Mouse (Mus musculus): ENCODE measurements around the gene H2-Aa.
A peak's percentile ranks its signal among the peaks of the same experiment; 100 is the strongest.

Gene H2-Aa

DNA sequence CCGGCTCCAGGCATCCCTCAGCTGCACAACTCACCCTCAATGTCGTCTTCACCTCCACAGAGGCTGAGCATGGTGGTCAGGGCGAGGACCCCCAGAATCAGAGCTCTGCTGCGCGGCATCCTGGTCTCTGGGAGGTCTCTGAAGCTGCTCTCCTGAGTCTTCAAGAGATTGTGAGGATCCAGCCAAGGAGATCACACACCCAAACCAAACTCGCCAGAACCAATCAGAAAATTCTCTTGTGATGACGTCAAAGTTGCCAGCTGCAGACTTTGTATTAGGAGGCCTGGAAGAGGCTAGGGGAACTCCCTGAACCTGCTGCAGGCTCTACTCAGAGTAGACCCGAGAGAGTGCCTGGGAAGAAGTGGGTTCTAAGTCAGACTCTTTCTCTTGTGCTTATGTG, at the start of gene H2-Aa:
Gene H2-Aa (minus strand): TSS at position 176 of the 400 bp plus-strand sequence.
- DNase-seq (ENCODE audit: low read depth, low spot score) = peak; percentile 68

- DNase-seq (ENCODE audit: low read depth, low spot score) = no peak
These were observed 43.6 kb upstream of the H2-Aa start for GRCm38 (mm10) chr17:34331200-34331599.

DNA sequence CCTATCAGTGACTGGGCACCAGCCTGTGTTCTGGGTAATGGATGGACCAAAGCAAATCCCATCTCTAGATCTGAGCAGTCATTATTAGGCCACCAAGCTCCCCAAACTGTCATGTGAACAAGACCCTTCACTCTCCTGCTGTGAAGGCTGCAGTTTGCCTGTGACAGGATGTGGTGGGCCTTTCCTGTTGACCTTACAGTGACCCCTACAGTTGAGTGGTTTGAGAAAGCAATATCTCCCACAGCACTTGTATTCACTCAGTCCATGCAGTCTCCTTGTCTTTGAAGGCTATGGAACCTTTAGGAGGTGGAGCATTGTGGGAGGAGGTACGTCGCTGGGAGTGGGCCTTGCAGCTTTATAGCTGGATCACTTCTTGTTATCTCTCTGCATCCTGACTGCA, 42.2 kb upstream of the H2-Aa start:
- no peak for DNase-seq (ENCODE audit: low read depth, low spot score)

GRCm38 (mm10) chr17:34326373-34326772, 38.8 kb upstream of the H2-Aa start:
- DNase-seq (ENCODE audit: low read depth, low spot score) = no peak

DNA sequence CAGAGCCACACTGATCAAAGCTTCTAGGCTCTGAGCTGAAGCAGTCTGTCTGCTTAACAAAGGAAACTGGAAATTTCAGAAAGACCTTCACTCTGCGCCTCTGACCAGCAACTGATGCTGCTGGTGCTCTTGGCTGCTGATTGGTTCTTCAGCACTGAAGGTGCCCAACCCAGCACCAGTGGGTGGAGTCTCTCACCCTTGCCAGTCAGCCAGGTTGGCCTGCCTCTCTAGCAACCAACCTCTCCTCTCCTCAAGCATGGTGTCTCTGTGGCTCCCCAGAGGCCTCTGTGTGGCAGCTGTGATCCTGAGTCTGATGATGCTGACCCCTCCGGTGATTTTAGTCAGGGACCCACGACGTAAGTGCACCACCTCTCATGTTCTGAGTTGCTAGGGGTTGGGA, 37.8 kb upstream of the H2-Aa start, which contains the start of gene H2-Eb2:
Gene H2-Eb2 (plus strand): TSS at position 230 of the 400 bp plus-strand sequence.
- no peak for DNase-seq (ENCODE audit: low read depth, low spot score)

DNA sequence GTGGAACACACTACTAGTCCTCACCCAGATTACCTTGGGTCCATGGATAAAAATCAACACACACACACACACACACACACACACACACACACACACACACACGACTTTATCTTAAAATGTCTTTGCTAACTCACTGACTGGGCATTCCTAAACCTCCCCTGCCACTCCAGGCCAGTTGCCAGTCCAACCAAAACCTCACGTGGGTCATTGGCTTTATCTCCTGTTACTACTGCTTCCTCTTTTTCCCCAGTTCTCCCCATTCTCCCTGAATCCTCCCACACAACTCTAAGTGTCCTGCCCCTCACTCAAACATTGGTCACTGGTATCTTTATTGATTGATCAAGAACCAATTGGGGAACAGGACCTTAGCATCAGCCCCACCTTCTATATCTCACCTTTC, 29.7 kb upstream of the H2-Aa start:
- no peak for DNase-seq (ENCODE audit: low read depth, low spot score)

- DNase-seq (ENCODE audit: low read depth, low spot score) = no peak
These were observed 29.1 kb upstream of the H2-Aa start for GRCm38 (mm10) chr17:34316697-34317096.

GRCm38 (mm10) chr17:34315512-34315911, 27.9 kb upstream of the H2-Aa start:
- no peak for DNase-seq (ENCODE audit: low read depth, low spot score)

GRCm38 (mm10) chr17:34314286-34314685, 26.7 kb upstream of the H2-Aa start:
- no peak for DNase-seq (ENCODE audit: low read depth, low spot score)

- peak; percentile 78 for DNase-seq (ENCODE audit: low read depth, low spot score)
These were observed 25.8 kb upstream of the H2-Aa start for GRCm38 (mm10) chr17:34313393-34313792.

- no peak for DNase-seq (ENCODE audit: low read depth, low spot score)
These were observed 24.6 kb upstream of the H2-Aa start for GRCm38 (mm10) chr17:34312185-34312584.

DNA sequence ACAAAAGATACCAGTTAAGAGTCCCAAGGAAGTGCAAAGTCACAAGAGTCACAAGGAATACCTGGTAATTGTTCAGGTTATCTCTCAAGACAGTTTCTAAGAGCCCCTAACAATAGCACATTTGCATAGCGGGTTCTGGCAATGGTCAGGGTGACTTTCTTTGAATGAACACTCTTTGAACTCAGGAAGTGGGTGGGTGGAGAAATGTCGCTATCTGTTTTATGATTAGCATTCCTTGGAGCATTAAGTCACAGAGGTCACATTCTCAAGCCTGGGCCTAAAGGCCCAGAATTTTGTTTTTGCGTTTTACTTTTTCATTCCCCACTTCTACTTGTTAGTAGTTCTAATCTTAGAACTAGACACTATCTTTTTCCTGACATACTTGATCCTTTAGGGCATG, 22.9 kb upstream of the H2-Aa start:
- DNase-seq (ENCODE audit: low read depth, low spot score) = peak; percentile 19

DNA sequence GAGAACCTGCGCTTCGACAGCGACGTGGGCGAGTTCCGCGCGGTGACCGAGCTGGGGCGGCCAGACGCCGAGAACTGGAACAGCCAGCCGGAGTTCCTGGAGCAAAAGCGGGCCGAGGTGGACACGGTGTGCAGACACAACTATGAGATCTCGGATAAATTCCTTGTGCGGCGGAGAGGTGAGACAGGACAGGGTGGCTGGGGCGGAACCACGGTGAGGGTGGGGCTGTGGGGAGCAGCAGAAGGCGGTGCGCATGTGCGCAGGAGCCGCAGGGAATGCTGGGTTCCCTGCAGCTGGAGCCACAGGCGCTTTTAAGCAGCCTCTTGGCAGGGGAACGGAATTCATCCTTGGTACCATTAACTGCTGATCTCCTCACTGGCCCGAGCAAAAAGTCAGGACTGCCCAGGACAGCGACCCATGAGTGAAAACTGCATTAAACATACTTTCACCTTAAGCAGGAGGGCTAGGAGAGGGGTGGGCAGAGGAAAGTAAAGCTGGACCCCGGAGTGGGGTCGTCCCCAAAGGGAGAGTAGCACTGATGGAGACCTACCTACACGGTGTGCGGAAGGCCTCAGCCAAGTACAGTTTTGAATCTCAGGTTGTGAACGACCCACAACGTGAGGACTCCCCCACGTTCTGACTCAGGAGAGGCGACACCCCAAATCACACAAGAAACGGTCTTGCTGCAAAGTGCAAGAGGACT, 22.2 kb upstream of the H2-Aa start:
- DNase-seq (ENCODE audit: low read depth, low spot score) = no peak

DNA sequence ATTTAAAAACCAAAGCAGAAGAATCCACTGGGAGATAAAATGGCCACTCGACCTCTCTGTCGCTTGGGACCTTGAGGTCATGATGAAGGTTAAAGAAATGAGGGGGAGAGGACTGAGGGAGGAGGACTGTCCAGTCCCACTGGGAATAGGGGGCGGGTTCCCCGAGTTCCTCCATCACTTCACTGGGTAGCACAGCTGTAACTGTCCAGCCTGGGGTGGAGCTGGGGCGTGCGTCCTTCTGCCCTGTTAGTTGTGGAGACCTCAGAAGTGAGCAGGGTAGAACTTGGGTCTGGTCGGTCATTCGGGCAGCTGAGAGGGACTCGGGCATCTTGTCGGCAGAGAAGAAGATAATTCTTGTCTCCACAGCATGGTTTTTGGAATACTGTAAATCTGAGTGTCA, 21.6 kb upstream of the H2-Aa start:
- DNase-seq (ENCODE audit: low read depth, low spot score) = no peak

DNA sequence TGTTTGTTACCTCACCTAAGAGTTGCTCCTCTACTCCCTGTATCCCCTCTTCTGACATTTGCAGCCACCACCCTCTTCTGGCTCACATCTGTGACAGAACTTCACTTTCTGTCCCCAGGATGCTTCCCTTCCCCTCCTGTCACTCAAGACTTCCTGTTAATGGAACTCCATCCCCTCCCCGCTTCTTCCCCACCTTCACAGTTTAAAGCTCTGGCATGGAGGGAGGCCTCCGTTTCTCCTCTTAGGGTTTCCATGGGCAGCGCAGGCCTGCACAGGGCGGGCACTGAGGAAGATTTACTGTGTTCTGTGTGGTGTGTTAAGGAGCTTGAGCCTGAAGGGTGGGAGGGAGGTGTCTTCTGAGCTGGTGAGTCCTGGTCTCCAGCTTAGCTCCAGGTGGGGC, 20.5 kb upstream of the H2-Aa start:
- no peak for DNase-seq (ENCODE audit: low read depth, low spot score)

DNA sequence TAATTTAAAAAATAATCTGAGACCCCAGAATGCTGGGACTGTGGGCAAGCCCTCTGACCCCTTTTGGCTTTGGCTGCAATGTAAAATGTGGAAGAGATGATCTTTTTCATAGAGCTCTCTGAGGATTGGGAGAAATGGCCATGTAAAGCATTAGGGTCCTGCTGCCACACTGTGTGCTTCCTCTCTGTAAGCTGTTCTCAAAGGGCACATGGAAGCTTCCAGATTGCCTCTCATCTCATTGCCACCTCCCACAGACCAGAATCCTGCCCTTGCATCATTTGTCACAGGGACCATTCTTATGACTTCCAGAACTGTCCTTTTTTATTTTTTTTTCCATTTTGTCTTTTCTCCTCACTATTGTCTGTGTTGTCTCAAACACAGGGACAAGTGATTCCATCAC, 19.6 kb upstream of the H2-Aa start:
- DNase-seq (ENCODE audit: low read depth, low spot score) = no peak

DNA sequence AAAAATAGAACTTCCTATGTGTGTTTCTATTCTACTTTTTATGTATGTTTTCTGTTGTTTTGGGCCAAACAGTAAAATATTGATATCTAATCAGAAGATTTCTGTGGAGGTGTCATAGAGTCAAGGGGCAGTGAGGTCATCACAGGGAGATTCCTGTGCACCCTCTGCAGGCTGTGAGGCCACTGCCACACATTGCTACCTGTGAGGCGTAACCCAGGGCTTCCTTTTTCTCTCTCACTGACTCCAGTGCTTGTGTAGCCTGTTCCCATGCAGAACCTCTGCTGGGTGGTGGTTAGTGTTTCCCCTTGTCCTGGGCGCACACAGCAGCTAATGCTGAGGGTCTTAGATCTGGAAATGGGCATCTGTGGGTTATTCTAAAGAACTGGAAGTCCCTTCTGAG, 18.8 kb upstream of the H2-Aa start:
- DNase-seq (ENCODE audit: low read depth, low spot score) = no peak

DNA sequence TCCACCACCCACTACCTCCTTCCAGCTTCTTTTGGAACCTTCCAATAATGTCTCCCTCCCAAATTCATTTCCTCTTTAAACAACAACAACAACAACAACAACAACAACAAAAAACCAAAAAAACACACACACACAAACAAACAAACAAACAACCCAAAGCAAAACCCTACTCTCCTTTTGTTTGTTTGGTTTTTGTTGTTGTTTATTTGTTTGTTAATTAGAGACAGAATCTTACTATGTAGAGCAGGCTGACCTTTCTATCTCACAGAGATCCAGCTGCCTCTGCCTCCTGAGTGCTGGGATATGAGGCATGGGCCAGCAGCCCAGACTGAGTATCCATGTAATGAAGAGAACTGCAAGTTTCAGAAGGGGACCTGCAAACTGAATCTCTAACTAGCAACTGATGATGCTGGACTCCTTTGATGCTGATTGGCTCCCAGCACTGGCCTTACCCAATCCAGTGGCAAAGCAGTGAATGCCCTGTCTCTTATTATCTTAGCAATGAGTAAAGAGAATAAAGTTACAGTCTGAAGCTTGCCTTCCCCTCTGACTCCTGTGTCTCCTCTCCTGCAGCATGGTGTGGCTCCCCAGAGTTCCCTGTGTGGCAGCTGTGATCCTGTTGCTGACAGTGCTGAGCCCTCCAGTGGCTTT, 17.9 kb upstream of the H2-Aa start, which contains the start of gene H2-Eb1:
Gene H2-Eb1 (plus strand): TSS at position 488 of the 651 bp plus-strand sequence.
- DNase-seq (ENCODE audit: low read depth, low spot score) = peak; percentile 73

DNA sequence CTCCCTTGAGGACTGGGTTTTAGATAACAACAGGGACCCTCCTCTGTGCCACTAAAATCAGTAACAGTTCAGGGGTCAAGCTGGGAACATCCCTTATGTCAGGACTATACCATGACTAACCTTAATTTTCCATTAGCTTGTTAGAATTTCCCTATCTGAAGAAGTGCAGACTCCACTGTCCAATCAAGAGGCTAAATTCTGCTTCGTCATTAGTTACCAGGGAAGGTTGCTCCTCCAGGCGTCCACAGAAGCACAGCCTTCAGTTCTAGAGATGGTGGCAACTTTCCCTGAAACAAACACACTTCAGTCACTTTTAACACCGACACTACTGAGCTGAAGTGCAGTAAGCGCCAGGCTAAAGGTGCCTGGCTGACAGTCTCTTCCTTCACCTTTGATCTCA, 17.1 kb upstream of the H2-Aa start:
- peak; percentile 35 for DNase-seq (ENCODE audit: low read depth, low spot score)

DNA sequence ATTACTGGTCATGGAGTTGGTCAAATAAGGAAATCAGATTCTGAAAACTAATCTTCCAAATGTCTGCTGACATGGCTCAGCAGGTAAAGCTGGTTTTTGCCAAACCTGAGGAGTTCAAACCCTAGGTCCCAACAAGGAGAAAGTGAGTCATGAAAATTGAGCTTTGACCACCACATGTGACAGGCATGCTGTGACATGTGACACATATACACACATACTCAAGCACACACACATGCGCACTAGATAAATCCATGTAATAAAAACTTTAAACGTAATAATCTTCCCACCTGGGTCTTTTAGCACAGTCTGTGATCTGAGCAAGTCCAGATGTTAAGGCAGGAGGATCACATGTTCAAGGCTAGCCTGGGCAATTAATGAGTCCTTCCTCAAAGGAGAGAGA, 16.2 kb upstream of the H2-Aa start:
- DNase-seq (ENCODE audit: low read depth, low spot score) = no peak

DNA sequence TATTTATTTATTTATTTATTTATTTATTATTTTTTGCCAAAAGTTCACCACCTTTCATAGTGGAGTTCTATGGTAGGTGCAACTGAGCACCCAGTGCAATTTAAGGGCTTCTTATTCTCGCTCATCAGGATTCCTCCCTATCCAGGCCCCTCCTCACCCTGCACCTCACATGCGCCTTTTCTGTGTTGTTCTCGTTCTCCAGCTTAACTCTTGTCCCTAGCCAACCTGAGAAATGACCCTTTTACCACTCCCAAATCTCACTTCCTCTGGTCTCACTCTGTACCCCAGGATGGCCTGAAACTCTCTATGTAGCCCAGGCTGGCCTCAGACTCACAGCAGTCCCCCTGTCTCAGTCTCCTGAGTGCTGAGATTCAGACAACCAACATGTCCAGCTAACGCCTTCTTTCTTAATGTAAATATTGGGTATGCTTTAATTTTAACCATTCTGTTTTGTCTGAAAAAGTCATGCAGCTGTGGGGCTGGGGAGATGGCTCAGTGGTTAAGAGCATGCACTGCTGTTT, 14.1 kb upstream of the H2-Aa start:
- DNase-seq (ENCODE audit: low read depth, low spot score) = no peak

GRCm38 (mm10) chr17:34300691-34301566, 13.3 kb upstream of the H2-Aa start:
- no peak for DNase-seq (ENCODE audit: low read depth, low spot score)

Data from ES-CJ7 (cell line).